Mouse (Mus musculus) MEL (cell line): Measurements from ENCODE around the gene Limk2. TPM values are rescaled to one million over a fixed set of nuclear protein-coding genes. Genes with fewer than 3 reads are reported as not detected.

Source experiments
- DNase-seq: peaks from one replicate; pipeline ENCODE4 v3.0.0; 2011; ENCODE audit warnings: low read depth, low spot score
- H3K27ac ChIP-seq: 2 replicates; pipeline ENCODE4 v1.5.1; 2012; ENCODE audit warnings: low read depth, mild to moderate bottlenecking, control low read depth, low read length, moderate library complexity; ENCODE audit not compliant: control insufficient read depth
- H3K27me3 ChIP-seq, 2 experiments: fragments of 150-350 bp in 1 of 2; sonication (generic) in 1 of 2; 2 replicates each; pipeline ENCODE4 v1.6.1; 2012; ENCODE audit warnings: low read length in 2 of 2, mild to moderate bottlenecking in 2 of 2, improper control_type of control experiment in 1 of 2, moderate library complexity in 1 of 2; ENCODE audit not compliant: insufficient read depth in 2 of 2, control insufficient read depth in 1 of 2
- H3K36me3 ChIP-seq, 2 experiments: 2 replicates each; pipeline ENCODE4 v1.6.1; 2012 to 2014; ENCODE audit warnings: low read length in 2 of 2, improper control_type of control experiment in 1 of 2, inconsistent platforms in 1 of 2, mild to moderate bottlenecking in 1 of 2; ENCODE audit not compliant: insufficient read depth in 2 of 2, control insufficient read depth in 1 of 2
- H3K4me1 ChIP-seq, 2 experiments: fragments of 150-350 bp in 1 of 2; sonication (generic) in 1 of 2; 2 replicates each; pipeline ENCODE4 v1.6.1; 2012; ENCODE audit warnings: low read length in 2 of 2, improper control_type of control experiment in 1 of 2, mild to moderate bottlenecking in 1 of 2; ENCODE audit not compliant: insufficient read depth in 2 of 2, control insufficient read depth in 1 of 2
- H3K4me3 ChIP-seq, 2 experiments: fragments of 150-350 bp in 1 of 2; sonication (generic) in 1 of 2; 2 replicates each; pipeline ENCODE4 v1.5.1; 2012; ENCODE audit warnings: low read depth in 2 of 2, low read length in 2 of 2, mild to moderate bottlenecking in 2 of 2, moderate library complexity in 2 of 2, control low read depth in 1 of 2, improper control_type of control experiment in 1 of 2; ENCODE audit not compliant: control insufficient read depth in 1 of 2, insufficient read depth in 1 of 2
- H3K79me2 ChIP-seq: 2 replicates; pipeline ENCODE4 v1.6.1; 2012; ENCODE audit warnings: mild to moderate bottlenecking, low read length, moderate library complexity; ENCODE audit not compliant: control insufficient read depth, poor library complexity, insufficient read depth
- H3K9ac ChIP-seq: 2 replicates; pipeline ENCODE4 v1.6.1; 2012; ENCODE audit warnings: low read depth, mild to moderate bottlenecking, control low read depth, low read length, moderate library complexity; ENCODE audit not compliant: control insufficient read depth, poor library complexity, severe bottlenecking
- H3K9me3 ChIP-seq: fragments of 150-350 bp; sonication (generic); replicated peaks from 2 replicates; pipeline ENCODE4 v1.6.1; 2012; ENCODE audit warnings: mild to moderate bottlenecking, low read length, improper control_type of control experiment, moderate library complexity; ENCODE audit not compliant: insufficient read depth
- CHD1 ChIP-seq: IDR thresholded peaks from 2 replicates; pipeline ENCODE4 v1.6.1; 2012; ENCODE audit warnings: low read depth, mild to moderate bottlenecking, inconsistent platforms, low read length, improper control_type of control experiment
- CTCF ChIP-seq, 3 experiments: IDR thresholded peaks in 2 of 3; conservative IDR thresholded peaks in 1 of 3; 2 replicates each; pipeline ENCODE4 v1.5.1; 2011 to 2012; ENCODE audit warnings: low read length in 3 of 3, low read depth in 2 of 3, mild to moderate bottlenecking in 2 of 3, improper control_type of control experiment in 1 of 3, inconsistent platforms in 1 of 3, mixed read lengths in 1 of 3, moderate library complexity in 1 of 3; ENCODE audit not compliant: control insufficient read depth in 1 of 3, insufficient read depth in 1 of 3, poor library complexity in 1 of 3, severe bottlenecking in 1 of 3
- E2F4 ChIP-seq: IDR thresholded peaks from 2 replicates; pipeline ENCODE4 v1.6.1; 2011; ENCODE audit warnings: low read depth, low read length, improper control_type of control experiment, borderline replicate concordance
- ETS1 ChIP-seq: IDR thresholded peaks from 2 replicates; pipeline ENCODE4 v1.6.1; 2012; ENCODE audit warnings: low read depth, mild to moderate bottlenecking, inconsistent platforms, low read length, improper control_type of control experiment, moderate library complexity
- GATA1 ChIP-seq: IDR thresholded peaks from 2 replicates; pipeline ENCODE4 v1.6.1; 2011; ENCODE audit warnings: low read depth, low read length, improper control_type of control experiment
- HCFC1 ChIP-seq: IDR thresholded peaks from 2 replicates; pipeline ENCODE4 v1.6.1; 2012; ENCODE audit warnings: low read depth, mild to moderate bottlenecking, inconsistent platforms, low read length, improper control_type of control experiment, moderate library complexity
- JUND ChIP-seq: IDR thresholded peaks from 2 replicates; pipeline ENCODE4 v1.6.1; 2011; ENCODE audit warnings: low read depth, mild to moderate bottlenecking, improper control_type of control experiment, low read length
- MAX ChIP-seq: IDR thresholded peaks from 2 replicates; pipeline ENCODE4 v1.6.1; 2011; ENCODE audit warnings: low read length, improper control_type of control experiment
- MXI1 ChIP-seq: IDR thresholded peaks from 2 replicates; pipeline ENCODE4 v1.6.1; 2011; ENCODE audit warnings: mild to moderate bottlenecking, low read depth, low read length, improper control_type of control experiment
- NELFE ChIP-seq: IDR thresholded peaks from 2 replicates; pipeline ENCODE4 v1.6.1; 2011; ENCODE audit warnings: low read depth, low read length, improper control_type of control experiment
- POLR2A ChIP-seq, 2 experiments: IDR thresholded peaks; 2 replicates each; pipeline ENCODE4 v1.6.1; 2011 to 2012; ENCODE audit warnings: low read length in 2 of 2, mild to moderate bottlenecking in 2 of 2, control low read depth in 1 of 2, improper control_type of control experiment in 1 of 2, low read depth in 1 of 2, moderate library complexity in 1 of 2; ENCODE audit not compliant: control insufficient read depth in 1 of 2, insufficient read depth in 1 of 2, poor library complexity in 1 of 2
- POLR2AphosphoS2 ChIP-seq: IDR thresholded peaks from 2 replicates; pipeline ENCODE4 v1.6.1; 2011; ENCODE audit warnings: low read length, improper control_type of control experiment
- POLR2AphosphoS5 ChIP-seq: IDR thresholded peaks from 2 replicates; pipeline ENCODE4 v1.6.1; 2012; ENCODE audit warnings: low read depth, borderline replicate concordance, mild to moderate bottlenecking, inconsistent platforms, low read length, moderate library complexity, mixed read lengths
- RAD21 ChIP-seq: IDR thresholded peaks from 2 replicates; pipeline ENCODE4 v1.6.1; 2011; ENCODE audit warnings: mild to moderate bottlenecking, low read depth, low read length, improper control_type of control experiment
- RCOR1 ChIP-seq: IDR thresholded peaks from 2 replicates; pipeline ENCODE4 v1.6.1; 2012; ENCODE audit warnings: low read depth, mild to moderate bottlenecking, inconsistent platforms, low read length, improper control_type of control experiment
- USF1 ChIP-seq: IDR thresholded peaks from 2 replicates; pipeline ENCODE4 v1.6.1; 2014; ENCODE audit warnings: low read depth, mild to moderate bottlenecking, inconsistent platforms, low read length, improper control_type of control experiment, moderate library complexity
- USF2 ChIP-seq, 2 experiments: IDR thresholded peaks; 2 replicates each; pipeline ENCODE4 v1.6.1; 2011 to 2012; ENCODE audit warnings: improper control_type of control experiment in 2 of 2, low read length in 2 of 2, borderline replicate concordance in 1 of 2, inconsistent platforms in 1 of 2, low read depth in 1 of 2, mild to moderate bottlenecking in 1 of 2; ENCODE audit not compliant: insufficient read depth in 1 of 2
- ZKSCAN1 ChIP-seq: IDR thresholded peaks from 2 replicates; pipeline ENCODE4 v1.6.1; 2012; ENCODE audit warnings: low read depth, mild to moderate bottlenecking, inconsistent platforms, low read length, improper control_type of control experiment, moderate library complexity
- ZMIZ1 ChIP-seq: IDR thresholded peaks from 2 replicates; pipeline ENCODE4 v1.6.1; 2012; ENCODE audit warnings: low read depth, mild to moderate bottlenecking, inconsistent platforms, low read length, improper control_type of control experiment, moderate library complexity
- ZNF384 ChIP-seq: IDR thresholded peaks from 2 replicates; pipeline ENCODE4 v1.6.1; 2012; ENCODE audit warnings: low read depth, mild to moderate bottlenecking, inconsistent platforms, low read length, improper control_type of control experiment
- polyA plus RNA-seq, 2 experiments: library from polyadenylated mRNA; stranded (reverse) in 1 of 2; unstranded in 1 of 2; fragments of >175 nt in 1 of 2; fragments of >200 nt in 1 of 2; gene quantifications; 2 replicates each; pipeline versions ENCODE4 v1.2.1 to v1.2.4; 2012; ENCODE audit warnings: low replicate concordance in 2 of 2, low read depth in 1 of 2; ENCODE audit not compliant: insufficient read length in 2 of 2, insufficient read depth in 1 of 2, missing spikeins in 1 of 2
- total RNA-seq: library from RNA; depleted of rRNA; stranded (reverse); fragments of 300-350 nt; gene quantifications from 2 replicates; pipeline ENCODE4 v1.2.3, GENCODE M21; 2012

The Limk2 gene
- total and polyA plus RNA-seq, 3 experiments: 19.6 to 29.1 TPM; not detected in 1

GRCm38 (mm10) chr11:3392526-3392925 lies 16.5 kb downstream of the Limk2 start:
- DNase-seq: no peak
- no peaks in the 10 kb centered on the region for H3K79me2 ChIP-seq
- H3K4me1 ChIP-seq: peaks cover 6% of the 10 kb centered on the region in 2 experiments
- TF ChIP-seq POLR2A (IDR thresholded peaks at IDR 0.05; ENCODE audit: control insufficient read depth in 1 of 2, insufficient read depth in 1 of 2, low read depth in 1 of 2, low read length in 2 of 2, poor library complexity in 1 of 2) (no peak), ZNF384 (no peak), JUND (no peak), CHD1 (no peak), ETS1 (no peak), USF1 (no peak), RAD21 (no peak), NELFE (no peak), HCFC1 (no peak), CTCF (IDR thresholded peaks at IDR 0.05 in 2 of 3, conservative IDR thresholded peaks at IDR 0.05 in 1 of 3; ENCODE audit: control insufficient read depth in 1 of 3, insufficient read depth in 1 of 3, low read depth in 2 of 3, low read length in 3 of 3, poor library complexity in 1 of 3, severe bottlenecking in 1 of 3) (no peak), GATA1 (no peak), MXI1 (no peak), E2F4 (no peak), ZMIZ1 (no peak), ZKSCAN1 (no peak)
- H3K36me3 ChIP-seq: peaks cover 0 to 13% of the 10 kb centered on the region in 2 experiments; a peak in 2 of 4 replicates
- no peaks in the 10 kb centered on the region for H3K9me3 ChIP-seq
- H3K9ac ChIP-seq: no peak overlapping the region
- H3K27me3 ChIP-seq: no peaks in the 10 kb centered on the region
- H3K27ac ChIP-seq: no peak overlapping the region
- H3K4me3 ChIP-seq: no peak overlapping the region

DNA sequence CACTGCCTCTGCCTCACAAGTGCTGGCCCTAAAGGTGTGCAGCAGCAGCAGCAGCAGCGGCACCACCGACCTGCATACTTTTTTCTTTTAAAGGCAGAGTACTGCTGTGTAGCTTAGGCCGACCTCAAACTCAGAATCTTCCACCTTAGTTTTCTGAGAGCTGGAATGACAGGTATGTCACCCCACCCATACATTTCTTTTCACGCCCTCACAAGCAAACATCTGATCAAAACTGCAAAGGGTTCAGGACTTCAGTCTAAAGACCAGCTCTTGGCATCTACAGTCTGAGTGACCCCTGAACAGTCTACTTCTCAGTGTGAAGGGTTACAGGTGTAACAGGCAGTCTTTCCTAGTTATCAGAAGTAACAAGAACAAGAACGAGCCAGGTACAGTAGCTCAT lies 18.2 kb downstream of the Limk2 start:
- Histone ChIP-seq H3K27me3 (no peaks in the 10 kb centered on the region), H3K79me2 (no peaks in the 10 kb centered on the region), H3K9me3 (no peaks in the 10 kb centered on the region), H3K4me3 (no peak overlapping the region), H3K9ac (no peak overlapping the region), H3K27ac (no peak overlapping the region), H3K36me3 (peaks cover 0 to 20% of the 10 kb centered on the region in 2 experiments; a peak in 2 of 4 replicates), H3K4me1 (peaks cover 10 to 15% of the 10 kb centered on the region in 2 experiments)
- TF ChIP-seq USF1 (no peak), MAX (no peak)
- no peak for DNase-seq

GRCm38 (mm10) chr11:3389996-3390395 lies 19.0 kb downstream of the Limk2 start:
- H3K27me3 ChIP-seq: no peaks in the 10 kb centered on the region
- DNase-seq: no peak

More at GRCm38 (mm10) chr11:3389996-3390395, 19.0 kb downstream of the Limk2 start:
- Histone ChIP-seq H3K4me1 (peaks cover 10 to 15% of the 10 kb centered on the region in 2 experiments), H3K9me3 (no peaks in the 10 kb centered on the region), H3K4me3 (no peak overlapping the region), H3K9ac (no peak overlapping the region)
- TF ChIP-seq MXI1: no peak
- TF ChIP-seq CHD1: no peak
- TF ChIP-seq USF2 (IDR thresholded peaks at IDR 0.05; ENCODE audit: borderline replicate concordance in 1 of 2, insufficient read depth in 1 of 2, low read depth in 1 of 2, low read length in 2 of 2): no peak
- no peak for TF ChIP-seq POLR2A (IDR thresholded peaks at IDR 0.05; ENCODE audit: control insufficient read depth in 1 of 2, insufficient read depth in 1 of 2, low read depth in 1 of 2, low read length in 2 of 2, poor library complexity in 1 of 2)
- TF ChIP-seq POLR2AphosphoS2: no peak
- no peak for TF ChIP-seq ETS1
- no peak for TF ChIP-seq POLR2AphosphoS5
- TF ChIP-seq RCOR1: no peak
- TF ChIP-seq, all 39 proteins: peak for 0
- peaks cover 0 to 20% of the 10 kb centered on the region in 2 experiments; a peak in 2 of 4 replicates for H3K36me3 ChIP-seq
- no peaks in the 10 kb centered on the region for H3K79me2 ChIP-seq
- no peak overlapping the region for H3K27ac ChIP-seq
